Mouse (Mus musculus) myocyte (in vitro differentiated cells): ENCODE data around the gene Tor1aip1. TPM values are rescaled to one million over a fixed set of nuclear protein-coding genes. Genes with fewer than 3 reads are reported as not detected.

Experiments used
- H3K27me3 ChIP-seq: one replicate; pipeline ENCODE4 v1.6.1; 2011; ENCODE audit not compliant: control insufficient read depth, insufficient read depth, insufficient read length
- H3K36me3 ChIP-seq: one replicate; pipeline ENCODE4 v1.6.1; 2011; ENCODE audit not compliant: control insufficient read depth, insufficient read depth
- H3K4me2 ChIP-seq: one replicate; pipeline ENCODE4 v1.6.1; 2011; ENCODE audit warnings: low read depth, control low read depth
- H3K4me3 ChIP-seq: one replicate; pipeline ENCODE4 v1.5.1; 2011; ENCODE audit warnings: mild to moderate bottlenecking, control low read depth, moderate library complexity
- H3K79me2 ChIP-seq: one replicate; pipeline ENCODE4 v1.6.1; 2011; ENCODE audit not compliant: control insufficient read depth, insufficient read depth
- H3ac ChIP-seq: one replicate; pipeline ENCODE4 v1.6.1; 2011; ENCODE audit not compliant: control insufficient read depth, insufficient read length
- CEBPB ChIP-seq: IDR thresholded peaks from 2 replicates; pipeline ENCODE4 v1.6.1; 2011; ENCODE audit warnings: mild to moderate bottlenecking, moderate library complexity; ENCODE audit not compliant: poor library complexity, insufficient read depth, severe bottlenecking
- E2F4 ChIP-seq: IDR thresholded peaks from one replicate; pipeline ENCODE4 v1.6.1; 2011; ENCODE audit warnings: mild to moderate bottlenecking, control low read depth, moderate library complexity; ENCODE audit not compliant: insufficient read depth
- MAX ChIP-seq: IDR thresholded peaks from one replicate; pipeline ENCODE4 v1.6.1; 2011; ENCODE audit warnings: low read depth, mild to moderate bottlenecking, control low read depth
- MYOD1 ChIP-seq, 3 experiments: IDR thresholded peaks; one replicate each; pipeline ENCODE4 v1.6.1; 2011; ENCODE audit warnings: control low read depth in 2 of 3, low read depth in 2 of 3, mild to moderate bottlenecking in 2 of 3, moderate library complexity in 1 of 3; ENCODE audit not compliant: insufficient read length in 2 of 3, control insufficient read depth in 1 of 3
- MYOG ChIP-seq, 3 experiments: IDR thresholded peaks; one replicate each; pipeline ENCODE4 v1.6.1; 2011; ENCODE audit warnings: control low read depth in 2 of 3, low read depth in 2 of 3, mild to moderate bottlenecking in 2 of 3; ENCODE audit not compliant: insufficient read length in 2 of 3, control insufficient read depth in 1 of 3, insufficient read depth in 1 of 3
- POLR2A ChIP-seq: IDR thresholded peaks from one replicate; pipeline ENCODE4 v1.6.1; 2011; ENCODE audit warnings: low read depth, mild to moderate bottlenecking, control low read depth, moderate library complexity; ENCODE audit not compliant: insufficient read length
- POLR2AphosphoS2 ChIP-seq: IDR thresholded peaks from one replicate; pipeline ENCODE4 v1.6.1; 2011; ENCODE audit warnings: low read depth, control low read depth; ENCODE audit not compliant: insufficient read length
- REST ChIP-seq: IDR thresholded peaks from one replicate; pipeline ENCODE4 v1.6.1; 2011; ENCODE audit warnings: mild to moderate bottlenecking, control low read depth, moderate library complexity; ENCODE audit not compliant: insufficient read depth, insufficient read length
- SRF ChIP-seq: IDR thresholded peaks from one replicate; pipeline ENCODE4 v1.6.1; 2011; ENCODE audit warnings: low read depth; ENCODE audit not compliant: control insufficient read depth, insufficient read length
- TCF12 ChIP-seq: IDR thresholded peaks from one replicate; pipeline ENCODE4 v1.6.1; 2011; ENCODE audit warnings: mild to moderate bottlenecking, control low read depth; ENCODE audit not compliant: poor library complexity, insufficient read depth, severe bottlenecking
- TCF3 ChIP-seq: IDR thresholded peaks from one replicate; pipeline ENCODE4 v1.6.1; 2011; ENCODE audit warnings: low read depth, control low read depth; ENCODE audit not compliant: insufficient read length
- USF1 ChIP-seq: IDR thresholded peaks from one replicate; pipeline ENCODE4 v1.6.1; 2011; ENCODE audit warnings: low read depth, mild to moderate bottlenecking, control low read depth, moderate library complexity
- polyA plus RNA-seq: library from polyadenylated mRNA; unstranded; fragments of >200 nt; fragmentation: generic; extraction: Trizol; gene quantifications from one replicate; pipeline ENCODE4 v1.2.1, GENCODE M21; 2012; ENCODE audit warnings: missing spikeins

Gene Tor1aip1
- polyA plus RNA-seq, 1 experiment, result 15.8 TPM

GRCm38 (mm10) chr1:156076474-156076873, 40.2 kb upstream of the Tor1aip1 start:
- no peaks in the 10 kb centered on the region for H3K79me2 ChIP-seq
- no peak overlapping the region for H3K4me3 ChIP-seq
- H3K36me3 ChIP-seq, result no peaks in the 10 kb centered on the region
- peak overlapping the region; percentile 13 for H3K4me2 ChIP-seq
- TF ChIP-seq CEBPB (no peak), POLR2A (no peak), MYOD1 (IDR thresholded peaks at IDR 0.05; ENCODE audit: control insufficient read depth in 1 of 3, insufficient read length in 2 of 3, low read depth in 2 of 3) (no peak), MYOG (IDR thresholded peaks at IDR 0.05; ENCODE audit: control insufficient read depth in 1 of 3, insufficient read depth in 1 of 3, insufficient read length in 2 of 3, low read depth in 2 of 3) (peak in 2 of 3 experiments; percentile 18 to 77)
- H3K27me3 ChIP-seq, result no peaks in the 10 kb centered on the region
- H3ac ChIP-seq, result no peak overlapping the region

- no peak overlapping the region for H3K4me2 ChIP-seq
- H3K27me3 ChIP-seq, result no peaks in the 10 kb centered on the region
- H3K4me3 ChIP-seq, result no peak overlapping the region
- no peaks in the 10 kb centered on the region for H3K79me2 ChIP-seq
- TF ChIP-seq SRF (no peak), USF1 (no peak), MYOD1 (IDR thresholded peaks at IDR 0.05; ENCODE audit: control insufficient read depth in 1 of 3, insufficient read length in 2 of 3, low read depth in 2 of 3) (peak in 2 of 3 experiments; percentile 48 to 65), POLR2A (no peak), POLR2AphosphoS2 (no peak), TCF12 (no peak), E2F4 (no peak), REST (no peak), MYOG (IDR thresholded peaks at IDR 0.05; ENCODE audit: control insufficient read depth in 1 of 3, insufficient read depth in 1 of 3, insufficient read length in 2 of 3, low read depth in 2 of 3) (peak in 2 of 3 experiments; percentile 44 to 83), CEBPB (no peak), TCF3 (no peak)
- no peak overlapping the region for H3ac ChIP-seq
- no peaks in the 10 kb centered on the region for H3K36me3 ChIP-seq
Observed at GRCm38 (mm10) chr1:156074575-156074974, 38.3 kb upstream of the Tor1aip1 start.

GRCm38 (mm10) chr1:156073169-156073821, 37.0 kb upstream of the Tor1aip1 start:
- H3K36me3 ChIP-seq, result no peaks in the 10 kb centered on the region
- no peak overlapping the region for H3K4me2 ChIP-seq
- H3K27me3 ChIP-seq, result no peaks in the 10 kb centered on the region
- H3K4me3 ChIP-seq, result no peak overlapping the region
- H3ac ChIP-seq, result no peak overlapping the region
- no peaks in the 10 kb centered on the region for H3K79me2 ChIP-seq
- TF ChIP-seq MYOG (IDR thresholded peaks at IDR 0.05; ENCODE audit: control insufficient read depth in 1 of 3, insufficient read depth in 1 of 3, insufficient read length in 2 of 3, low read depth in 2 of 3) (no peak), TCF3 (no peak), E2F4 (no peak), TCF12 (no peak), MAX (no peak), POLR2A (no peak), SRF (no peak), POLR2AphosphoS2 (no peak), REST (no peak), USF1 (no peak), CEBPB (no peak), MYOD1 (IDR thresholded peaks at IDR 0.05; ENCODE audit: control insufficient read depth in 1 of 3, insufficient read length in 2 of 3, low read depth in 2 of 3) (no peak)

- H3K4me3 ChIP-seq, result no peak overlapping the region
- peaks cover 6% of the 10 kb centered on the region for H3K36me3 ChIP-seq
- H3ac ChIP-seq, result no peak overlapping the region
- no peak for TF ChIP-seq POLR2A
- TF ChIP-seq MYOG (IDR thresholded peaks at IDR 0.05; ENCODE audit: control insufficient read depth in 1 of 3, insufficient read depth in 1 of 3, insufficient read length in 2 of 3, low read depth in 2 of 3), result no peak
- no peak for TF ChIP-seq CEBPB
- TF ChIP-seq MYOD1 (IDR thresholded peaks at IDR 0.05; ENCODE audit: control insufficient read depth in 1 of 3, insufficient read length in 2 of 3, low read depth in 2 of 3), result no peak
- no peak for TF ChIP-seq REST
- no peak for TF ChIP-seq TCF12
- TF ChIP-seq USF1, result no peak
- no peaks in the 10 kb centered on the region for H3K27me3 ChIP-seq
- no peaks in the 10 kb centered on the region for H3K79me2 ChIP-seq
- H3K4me2 ChIP-seq, result no peak overlapping the region
Observed at GRCm38 (mm10) chr1:156070106-156070505, 33.8 kb upstream of the Tor1aip1 start.

GRCm38 (mm10) chr1:156066133-156066532, 29.9 kb upstream of the Tor1aip1 start:
- Histone ChIP-seq H3K79me2 (no peaks in the 10 kb centered on the region), H3K36me3 (peaks cover 27% of the 10 kb centered on the region), H3K4me3 (no peak overlapping the region), H3K4me2 (no peak overlapping the region), H3K27me3 (no peaks in the 10 kb centered on the region), H3ac (no peak overlapping the region)
- TF ChIP-seq POLR2A (no peak), MYOG (IDR thresholded peaks at IDR 0.05; ENCODE audit: control insufficient read depth in 1 of 3, insufficient read depth in 1 of 3, insufficient read length in 2 of 3, low read depth in 2 of 3) (no peak), MYOD1 (IDR thresholded peaks at IDR 0.05; ENCODE audit: control insufficient read depth in 1 of 3, insufficient read length in 2 of 3, low read depth in 2 of 3) (no peak), POLR2AphosphoS2 (no peak), USF1 (no peak), E2F4 (no peak), REST (no peak), SRF (no peak), TCF12 (no peak), CEBPB (no peak), MAX (no peak), TCF3 (no peak)
